Mouse (Mus musculus) urinary bladder, postnatal 4 days (tissue): ENCODE measurements around the gene Zfp870.

Source experiments
- DNase-seq, 2 experiments: peaks; one replicate each; pipeline ENCODE4 v3.0.0; 2021 to 2022; ENCODE audit warnings: low spot score in 2 of 2

Zfp870 gene

DNA sequence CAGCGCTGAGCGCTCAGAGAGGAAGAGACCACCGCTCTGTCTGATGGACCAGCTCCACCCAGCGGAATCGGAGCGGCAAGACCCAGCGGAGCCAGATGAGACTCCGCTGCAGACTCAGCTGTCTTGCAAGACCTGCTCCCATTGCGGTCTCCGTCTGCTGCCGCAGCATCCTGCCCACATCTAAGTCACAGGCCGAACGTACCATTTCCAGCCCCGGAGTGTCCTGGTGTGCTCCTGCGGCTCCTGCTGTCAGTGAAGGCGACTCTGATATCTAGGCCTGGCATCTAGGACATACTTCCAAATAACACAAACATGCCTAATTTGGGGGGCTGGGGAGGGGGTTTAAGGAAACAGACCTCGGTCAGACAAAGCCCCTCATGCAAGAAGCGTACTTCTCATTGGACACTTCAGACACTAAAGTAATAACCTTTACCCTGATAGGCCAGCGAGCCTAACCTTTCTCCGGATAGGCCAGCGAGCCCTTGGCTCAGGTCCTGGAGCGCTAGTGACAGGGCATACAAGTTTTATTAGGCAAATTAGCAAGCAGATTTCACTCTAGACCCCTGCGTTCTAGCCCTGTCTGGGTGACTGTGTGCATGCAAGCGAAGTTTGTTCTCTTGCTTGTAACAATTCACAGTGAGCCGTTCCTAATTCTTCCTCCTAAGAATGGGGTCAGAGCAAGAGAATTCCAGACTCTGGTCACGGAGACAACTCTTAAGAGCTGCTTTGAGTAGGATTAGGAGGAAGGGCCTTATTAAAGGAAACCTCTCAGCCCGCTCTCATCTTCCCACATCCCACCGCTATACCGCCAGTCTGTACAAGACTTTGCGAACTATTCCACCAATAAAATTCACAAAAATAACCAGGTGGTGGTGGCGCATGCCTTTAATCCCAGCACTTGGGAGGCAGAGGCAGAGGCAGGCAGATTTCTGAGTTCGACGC lies at the start of gene Zfp870:
Gene Zfp870, minus strand, starts transcription at position 404 of the 942 bp plus-strand sequence.
- DNase-seq = peak; percentile 78 to 83

GRCm38 (mm10) chr17:32939831-32940230 lies 48.4 kb upstream of the Zfp870 start:
- DNase-seq = no peak

DNA sequence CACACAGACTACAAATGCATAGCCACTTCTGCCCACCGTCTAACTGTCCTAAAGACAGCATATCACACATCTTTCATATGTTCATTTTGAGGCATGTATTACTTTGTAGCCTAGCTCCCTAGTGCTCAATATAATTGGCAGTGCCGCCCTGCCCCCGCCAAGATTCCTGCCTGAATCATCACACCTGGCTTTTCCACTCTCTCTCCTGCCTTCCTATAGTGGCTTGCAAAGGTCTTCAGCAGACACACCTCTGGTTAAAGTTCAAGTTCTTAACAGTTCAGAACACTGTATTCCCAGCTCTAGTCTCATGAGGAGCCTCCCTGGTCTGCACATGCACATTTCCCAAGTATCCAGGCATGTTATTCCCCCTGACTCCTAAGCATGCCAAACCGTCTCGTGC lies 36.4 kb upstream of the Zfp870 start:
- DNase-seq = no peak

DNA sequence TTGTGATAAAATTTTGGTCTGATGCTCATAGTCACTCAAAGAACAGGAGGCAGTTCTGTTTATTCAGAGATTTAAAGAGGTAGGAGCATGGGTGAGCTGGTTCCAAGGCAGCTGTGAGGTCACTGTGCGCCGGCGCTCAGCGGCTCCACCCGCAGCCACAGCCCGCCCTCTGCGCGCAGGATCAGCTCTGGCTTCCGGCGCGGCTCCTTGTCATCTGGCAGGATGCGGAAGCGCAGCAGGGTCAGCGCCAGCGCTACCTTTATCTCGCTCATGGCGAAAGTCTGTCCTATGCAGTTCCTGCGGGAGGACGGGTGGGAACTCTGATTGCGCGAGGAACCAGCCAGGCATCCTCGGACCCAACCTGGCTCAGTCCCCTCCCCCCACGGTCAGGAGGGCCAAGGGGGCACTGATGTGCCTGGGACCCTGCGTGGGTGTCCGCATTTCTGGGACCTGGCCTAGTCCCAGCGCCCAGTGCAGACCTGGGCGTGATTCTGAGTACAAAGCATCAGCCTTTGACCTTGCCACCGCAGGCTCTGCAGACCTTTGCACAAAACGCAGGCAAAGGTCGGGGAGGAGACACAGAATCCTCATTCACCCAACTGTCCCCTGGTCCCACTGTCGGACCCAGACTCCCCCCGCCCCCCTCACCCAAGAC lies 33.3 kb upstream of the Zfp870 start:
- peak; percentile 65 to 74 for DNase-seq

GRCm38 (mm10) chr17:32923681-32924080 lies 32.2 kb upstream of the Zfp870 start:
- DNase-seq = no peak

DNA sequence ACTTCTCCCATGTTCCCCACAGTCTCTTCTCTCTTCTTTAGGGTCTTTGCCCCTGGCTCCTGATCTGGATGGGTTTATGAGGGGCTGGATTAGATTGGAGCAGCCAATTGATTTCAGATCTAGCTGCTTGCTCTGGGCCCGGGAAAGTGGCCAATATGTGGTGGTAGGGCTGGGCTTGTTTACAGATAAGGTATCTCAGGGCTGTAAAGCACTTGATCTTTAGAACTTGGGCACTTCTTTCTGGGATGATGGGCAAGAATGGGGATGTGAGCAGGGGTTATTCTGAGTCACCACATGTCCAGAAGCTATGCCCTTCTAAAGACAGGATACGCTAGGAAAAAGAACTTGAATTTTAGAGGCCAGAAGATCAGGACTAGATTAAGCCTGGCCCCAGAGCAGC lies 27.7 kb upstream of the Zfp870 start:
- DNase-seq = no peak

- DNase-seq = no peak
Measured at GRCm38 (mm10) chr17:32917131-32917530, 25.7 kb upstream of the Zfp870 start, which contains the start of gene Cyp4f14. TSS of gene Cyp4f14 (minus strand) at chr17:32917342.

GRCm38 (mm10) chr17:32916075-32916474 lies 24.6 kb upstream of the Zfp870 start:
- no peak for DNase-seq

- DNase-seq = no peak
Measured at GRCm38 (mm10) chr17:32906172-32906571, 14.7 kb upstream of the Zfp870 start.

DNA sequence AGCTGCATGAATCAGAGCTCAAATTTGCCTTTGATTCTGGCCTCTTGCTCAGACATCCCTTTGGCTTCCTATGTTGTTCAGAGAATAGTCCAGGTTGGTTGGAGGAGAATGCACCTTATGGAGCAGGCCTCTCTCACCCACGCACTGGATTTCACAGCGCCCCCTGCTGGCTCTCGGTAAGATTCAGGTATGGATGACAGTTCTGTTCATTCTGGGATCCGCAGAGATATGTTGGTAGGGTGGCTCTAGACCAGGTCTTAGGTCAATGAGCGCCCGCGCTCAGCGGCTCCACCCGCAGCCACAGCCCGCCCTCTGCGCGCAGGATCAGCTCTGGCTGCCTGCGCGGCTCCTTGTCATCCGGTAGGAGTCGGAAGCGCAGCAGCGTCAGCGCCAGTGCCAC lies 13.8 kb upstream of the Zfp870 start:
- DNase-seq = no peak

DNA sequence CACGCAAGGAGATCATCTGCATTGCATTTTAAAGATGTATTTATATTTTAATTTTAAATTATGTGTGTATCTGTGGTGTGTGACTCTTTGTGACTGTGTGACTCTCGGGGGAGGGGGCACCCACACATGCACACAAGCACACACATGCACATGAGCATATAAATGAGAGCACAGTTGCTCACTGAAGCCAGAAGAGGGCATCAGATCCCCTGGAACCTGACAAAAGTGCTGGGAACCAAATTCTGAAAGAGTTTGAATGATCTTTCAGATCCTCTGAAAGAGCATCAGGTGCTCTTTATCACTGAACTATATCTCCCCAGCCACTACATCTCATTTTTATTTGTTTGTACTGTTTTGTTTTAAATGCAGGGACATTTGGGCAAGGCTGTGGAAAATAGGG lies 13.0 kb upstream of the Zfp870 start:
- no peak for DNase-seq

- no peak for DNase-seq
Measured at GRCm38 (mm10) chr17:32901751-32902525, 10.5 kb upstream of the Zfp870 start.

- no peak for DNase-seq
Measured at GRCm38 (mm10) chr17:32895421-32895820, 4.0 kb upstream of the Zfp870 start.

DNA sequence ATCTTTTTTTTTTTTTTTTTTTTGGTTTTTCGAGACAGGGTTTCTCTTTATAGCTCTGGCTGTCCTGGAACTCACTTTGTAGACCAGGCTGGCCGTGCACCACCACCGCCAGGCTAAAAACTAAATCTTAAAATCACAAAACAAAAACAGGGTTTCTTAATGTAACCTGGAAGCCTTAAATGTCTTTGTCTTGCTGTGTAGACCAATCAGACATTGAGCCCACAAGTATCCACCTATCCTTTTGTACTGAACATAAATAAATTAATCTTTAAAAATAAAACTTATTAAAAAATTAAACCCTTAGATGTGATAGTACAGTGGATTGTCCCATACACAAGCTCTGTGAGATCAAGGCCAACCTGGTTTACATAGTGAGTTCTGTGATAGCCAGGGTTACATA lies 2.5 kb upstream of the Zfp870 start:
- DNase-seq = no peak

- no peak for DNase-seq
Measured at GRCm38 (mm10) chr17:32890852-32891238, 597 bp downstream of the Zfp870 start.

DNA sequence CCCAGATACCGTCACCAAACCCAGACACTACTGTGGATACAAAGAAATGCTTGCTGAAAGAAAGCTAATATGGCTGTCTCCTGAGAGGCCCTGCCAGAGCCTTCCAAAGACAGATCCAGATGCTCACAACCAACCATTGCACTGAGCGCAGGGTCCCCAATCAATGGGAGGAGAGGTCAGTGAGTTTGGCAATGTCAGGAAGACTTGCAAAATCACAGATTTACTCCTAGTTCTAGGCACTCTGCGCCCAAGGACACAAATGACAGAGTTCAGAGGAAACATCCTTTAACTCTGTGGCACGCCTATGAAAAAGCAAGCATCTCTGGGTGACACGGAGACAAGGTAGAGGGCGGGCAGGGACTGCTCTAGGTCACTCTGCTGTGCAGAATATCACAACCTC lies 1.8 kb downstream of the Zfp870 start:
- DNase-seq = no peak

DNA sequence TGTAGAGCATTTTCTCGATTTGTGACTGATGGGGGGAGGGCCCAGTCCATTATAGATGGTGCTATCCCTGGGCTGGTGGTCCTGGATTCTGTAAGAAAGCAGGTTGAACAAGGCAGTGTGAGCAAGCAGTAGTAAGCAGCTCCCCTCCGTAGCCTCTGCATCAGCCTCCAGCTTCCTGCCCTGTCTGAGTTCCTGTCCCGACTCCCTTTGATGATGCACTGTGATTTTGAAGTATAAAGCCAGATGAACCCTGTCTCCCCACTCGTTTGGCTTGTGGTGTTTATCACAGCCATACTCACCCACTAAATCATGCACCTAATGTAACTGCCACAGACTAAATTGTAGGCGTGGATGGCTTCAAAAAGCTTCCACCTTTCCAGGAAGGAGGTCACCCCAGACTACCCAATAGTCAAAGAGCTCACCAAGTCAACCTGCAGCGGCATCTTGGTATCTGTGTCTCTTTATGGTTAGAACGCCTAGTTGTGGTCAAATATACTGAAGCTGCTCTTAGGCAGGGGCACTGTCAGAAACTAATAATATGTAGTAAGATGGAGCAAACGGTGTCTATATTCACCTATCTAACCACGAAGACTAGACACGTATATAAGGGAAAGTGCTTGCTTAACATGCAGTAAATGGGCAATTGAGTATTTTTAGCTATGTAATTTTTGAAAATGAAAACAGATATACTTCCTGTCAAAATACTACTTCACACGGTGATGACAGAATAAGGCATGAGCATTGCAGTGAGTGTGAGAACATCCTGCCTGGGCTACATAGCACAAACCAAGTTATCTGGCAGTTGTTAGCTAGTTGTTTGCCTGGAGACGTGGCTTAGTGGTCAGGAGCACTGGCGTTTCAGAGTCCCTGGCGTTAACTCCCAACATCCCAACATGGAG lies 10.9 kb downstream of the Zfp870 start:
- no peak for DNase-seq

GRCm38 (mm10) chr17:32878773-32879172 lies 12.7 kb downstream of the Zfp870 start:
- no peak for DNase-seq

GRCm38 (mm10) chr17:32877471-32878171 lies 13.8 kb downstream of the Zfp870 start:
- DNase-seq = no peak

- DNase-seq = no peak
Measured at GRCm38 (mm10) chr17:32872696-32873095, 18.7 kb downstream of the Zfp870 start.

GRCm38 (mm10) chr17:32872091-32872490 lies 19.4 kb downstream of the Zfp870 start:
- DNase-seq = no peak
